Mouse (Mus musculus): Measurements from ENCODE around the gene Ttc6. TPM values are rescaled to one million over a fixed set of nuclear protein-coding genes. Genes with fewer than 3 reads are reported as not detected.

Gene Ttc6
- polyA plus RNA-seq (2015; fragmentation: Nextera tagmentation; extraction: Ambion mirVana), result 0.78 and 0.92 TPM in 2 replicates

DNA sequence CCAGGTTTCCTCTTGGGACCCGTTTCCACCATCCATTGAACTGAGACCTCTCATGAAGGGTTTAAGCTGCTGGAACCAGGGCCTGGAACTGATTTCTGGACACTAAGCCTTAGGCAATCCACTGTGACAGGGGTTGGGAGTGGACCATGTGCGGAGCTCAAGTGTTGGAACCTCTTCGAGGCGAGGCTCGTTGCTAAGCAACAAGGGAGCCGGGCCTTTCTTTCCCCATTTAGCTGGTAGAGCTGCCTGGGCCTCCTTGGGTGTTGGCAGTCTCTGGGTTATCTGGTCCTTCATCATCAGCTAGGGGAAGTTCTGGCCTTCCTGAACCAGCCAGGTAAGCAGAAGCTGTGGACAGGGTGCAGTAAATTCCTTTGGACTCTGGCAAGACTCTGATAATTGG is at the start of gene Ttc6:
Gene Ttc6, plus strand, starts transcription at position 205 of the 400 bp plus-strand sequence.
- no peaks in the 10 kb centered on the region for H3K4me1 ChIP-seq (replicated peaks)
- H3K4me2 ChIP-seq, result no peak within 1 kb of the TSS
- H3K27ac ChIP-seq (replicated peaks), result no peak within 1 kb of the TSS
- no peaks in the 10 kb centered on the region for H3K36me3 ChIP-seq
- no peak within 1 kb of the TSS for H3K4me3 ChIP-seq
- no peak for ATAC-seq (ENCODE audit: low FRiP score, low read depth)
- H3K9ac ChIP-seq, result no peak within 1 kb of the TSS
- no peaks in the 10 kb centered on the region for H3K27me3 ChIP-seq
- H3K9me3 ChIP-seq, result no peaks in the 10 kb centered on the region
- WGBS, result 60% methylated on average over 6 of the region's 6 CpGs

DNA sequence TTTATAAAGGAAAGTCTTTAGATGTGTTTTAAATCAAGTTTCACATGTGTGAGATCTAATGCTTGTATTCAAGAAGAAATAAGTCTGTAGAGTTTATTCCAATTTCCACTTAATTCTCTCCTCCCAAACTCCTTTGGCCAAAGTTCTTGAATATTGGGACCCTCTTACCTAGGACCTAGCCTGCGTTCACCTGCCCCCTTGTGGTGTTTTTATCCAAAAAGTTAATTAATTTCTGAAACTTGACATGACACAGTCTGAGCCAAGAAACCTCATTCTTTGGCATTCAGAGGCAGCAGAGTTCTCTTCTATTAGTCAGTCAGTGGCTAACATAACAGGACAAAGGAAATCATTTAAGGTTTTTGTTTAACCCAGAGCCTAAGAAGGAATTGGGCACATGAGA is 49.4 kb upstream of the Ttc6 start:
- Histone ChIP-seq H3K9ac (no peak overlapping the region), H3K4me2 (no peak overlapping the region), H3K27ac (replicated peaks) (no peak overlapping the region), H3K36me3 (no peaks in the 10 kb centered on the region), H3K4me1 (replicated peaks) (no peaks in the 10 kb centered on the region), H3K27me3 (no peaks in the 10 kb centered on the region), H3K9me3 (no peaks in the 10 kb centered on the region), H3K4me3 (no peak overlapping the region)
- no peak for ATAC-seq (ENCODE audit: low FRiP score, low read depth)
- WGBS, result 46% methylated on average over 1 of the region's 1 CpGs

DNA sequence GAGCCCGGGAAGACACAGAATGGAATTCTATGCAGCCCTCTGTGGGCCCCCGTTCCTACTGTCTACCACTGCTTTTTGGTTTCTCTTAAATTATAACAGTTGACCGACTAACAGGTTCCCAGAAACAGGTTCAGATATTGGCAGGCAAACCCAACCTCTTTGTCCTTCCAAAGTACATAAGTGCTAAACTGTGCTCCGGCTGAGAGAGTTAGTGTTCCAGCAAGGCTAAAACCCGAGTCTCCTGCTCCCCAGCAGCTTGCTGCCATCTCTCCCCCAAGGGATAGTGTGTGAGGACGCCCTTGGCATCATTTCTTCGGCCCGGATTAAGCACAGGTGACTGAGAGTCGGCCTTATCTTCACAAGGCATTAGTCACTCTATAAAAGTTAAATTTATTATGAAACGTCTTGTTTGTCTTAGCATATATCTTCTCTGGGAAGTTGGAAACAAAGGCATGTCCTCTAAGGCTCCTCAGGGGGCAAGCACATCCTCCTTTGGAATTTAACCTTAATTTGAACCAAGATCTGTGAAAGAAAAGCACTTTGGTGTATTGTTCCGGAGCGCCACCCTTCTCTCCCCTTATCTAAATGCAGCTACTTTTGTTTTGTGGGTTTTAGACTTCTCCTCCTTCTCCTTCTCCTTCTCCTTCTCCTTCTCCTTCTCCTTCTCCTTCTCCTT is 48.1 kb upstream of the Ttc6 start:
- no peak overlapping the region for H3K9ac ChIP-seq

DNA sequence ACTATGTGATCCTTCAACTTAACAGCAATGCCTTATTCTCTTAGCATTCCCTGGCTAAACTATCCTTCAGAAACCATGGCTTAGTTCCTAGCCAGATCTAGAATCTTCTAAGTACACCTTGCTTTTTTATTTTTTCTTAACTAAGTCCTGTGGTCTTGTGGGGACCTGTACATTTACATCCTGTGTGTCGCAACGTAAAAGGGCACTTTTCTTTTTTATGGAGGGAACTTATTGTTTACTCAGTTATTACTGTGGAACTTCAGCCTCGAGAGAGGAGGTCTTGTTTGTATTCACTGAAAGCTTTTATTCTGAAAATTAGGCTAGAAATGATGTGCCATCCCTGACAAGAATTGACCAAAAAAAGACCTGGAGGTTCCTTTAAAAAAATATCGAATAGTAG is 35.6 kb upstream of the Ttc6 start:
- Histone ChIP-seq H3K4me3 (no peak overlapping the region), H3K27me3 (peaks cover 36% of the 10 kb centered on the region), H3K4me1 (replicated peaks) (peaks cover 3% of the 10 kb centered on the region; the same call in 1 of the 2 replicates), H3K9me3 (no peaks in the 10 kb centered on the region), H3K9ac (no peak overlapping the region), H3K36me3 (no peaks in the 10 kb centered on the region), H3K4me2 (no peak overlapping the region), H3K27ac (replicated peaks) (no peak overlapping the region)
- 87% methylated on average over 4 of the region's 4 CpGs for WGBS
- ATAC-seq (ENCODE audit: low FRiP score, low read depth), result no peak

More for the DNA sequence above, 48.1 kb upstream of the Ttc6 start:
- Histone ChIP-seq H3K36me3 (no peaks in the 10 kb centered on the region), H3K4me3 (no peak overlapping the region), H3K27ac (replicated peaks) (no peak overlapping the region), H3K9me3 (no peaks in the 10 kb centered on the region), H3K4me2 (no peak overlapping the region), H3K27me3 (no peaks in the 10 kb centered on the region), H3K4me1 (replicated peaks) (no peaks in the 10 kb centered on the region)
- WGBS, result 44% methylated on average over 12 of the region's 12 CpGs
- ATAC-seq (ENCODE audit: low FRiP score, low read depth), result no peak

DNA sequence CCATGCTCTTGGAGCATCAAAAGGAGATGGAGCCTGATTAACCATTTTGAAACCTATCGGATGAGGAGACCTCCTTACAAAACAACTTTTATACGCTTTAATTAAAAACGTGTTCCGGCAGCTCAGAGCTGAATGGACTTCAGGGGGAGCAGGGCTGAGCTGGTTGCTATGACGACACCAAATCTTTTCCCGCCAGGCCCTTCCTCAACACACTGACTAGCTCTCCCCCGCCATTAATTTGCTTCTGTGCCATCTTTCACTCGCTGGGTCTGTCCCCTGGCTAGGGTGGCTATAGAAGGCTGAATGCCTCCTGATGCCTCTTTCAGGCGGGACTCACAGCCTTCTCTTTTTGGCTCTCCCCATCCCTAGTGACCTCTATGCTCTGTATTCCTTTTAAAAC is 33.4 kb upstream of the Ttc6 start:
- H3K4me3 ChIP-seq, result no peak overlapping the region
- no peak overlapping the region for H3K9ac ChIP-seq
- H3K4me2 ChIP-seq, result no peak overlapping the region
- 7% methylated on average over 9 of the region's 9 CpGs for WGBS
- ATAC-seq (ENCODE audit: low FRiP score, low read depth), result 0 out of 2 replicates have a peak, but pooled peaks have one; percentile 47
- no peaks in the 10 kb centered on the region for H3K9me3 ChIP-seq
- H3K27me3 ChIP-seq, result peaks cover 57% of the 10 kb centered on the region
- no peak overlapping the region for H3K27ac ChIP-seq (replicated peaks)
- H3K4me1 ChIP-seq (replicated peaks), result peaks cover 3% of the 10 kb centered on the region; the same call in 1 of the 2 replicates
- H3K36me3 ChIP-seq, result no peaks in the 10 kb centered on the region

DNA sequence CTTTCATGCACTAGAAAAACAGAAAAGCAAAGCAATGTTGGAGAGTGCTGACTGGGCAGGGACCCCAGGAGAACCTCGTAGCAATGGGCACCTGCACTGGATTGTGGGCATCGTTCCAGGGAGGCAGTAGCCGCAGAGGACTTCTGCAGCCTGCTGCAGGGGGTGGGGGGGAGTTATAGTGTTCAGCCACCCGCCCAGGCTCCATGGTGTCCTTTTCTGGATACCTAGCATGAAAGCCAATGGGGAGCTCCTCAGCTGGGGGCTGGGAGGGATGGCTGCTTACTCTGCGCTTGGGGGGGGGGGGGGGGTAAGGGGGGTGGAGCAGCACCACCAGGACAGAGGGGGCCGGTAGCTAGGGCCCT is 29.4 kb upstream of the Ttc6 start:
- peak; percentile 35; the same call in 1 of the 2 replicates for ATAC-seq (ENCODE audit: low FRiP score, low read depth)
- Histone ChIP-seq H3K4me1 (replicated peaks) (peaks cover 8% of the 10 kb centered on the region; the same call in 1 of the 2 replicates), H3K27me3 (peaks cover 80% of the 10 kb centered on the region), H3K27ac (replicated peaks) (no peak overlapping the region), H3K9me3 (no peaks in the 10 kb centered on the region), H3K4me2 (no peak overlapping the region), H3K9ac (no peak overlapping the region), H3K36me3 (no peaks in the 10 kb centered on the region), H3K4me3 (no peak overlapping the region)
- WGBS, result 0% methylated on average over 5 of the region's 6 CpGs

DNA sequence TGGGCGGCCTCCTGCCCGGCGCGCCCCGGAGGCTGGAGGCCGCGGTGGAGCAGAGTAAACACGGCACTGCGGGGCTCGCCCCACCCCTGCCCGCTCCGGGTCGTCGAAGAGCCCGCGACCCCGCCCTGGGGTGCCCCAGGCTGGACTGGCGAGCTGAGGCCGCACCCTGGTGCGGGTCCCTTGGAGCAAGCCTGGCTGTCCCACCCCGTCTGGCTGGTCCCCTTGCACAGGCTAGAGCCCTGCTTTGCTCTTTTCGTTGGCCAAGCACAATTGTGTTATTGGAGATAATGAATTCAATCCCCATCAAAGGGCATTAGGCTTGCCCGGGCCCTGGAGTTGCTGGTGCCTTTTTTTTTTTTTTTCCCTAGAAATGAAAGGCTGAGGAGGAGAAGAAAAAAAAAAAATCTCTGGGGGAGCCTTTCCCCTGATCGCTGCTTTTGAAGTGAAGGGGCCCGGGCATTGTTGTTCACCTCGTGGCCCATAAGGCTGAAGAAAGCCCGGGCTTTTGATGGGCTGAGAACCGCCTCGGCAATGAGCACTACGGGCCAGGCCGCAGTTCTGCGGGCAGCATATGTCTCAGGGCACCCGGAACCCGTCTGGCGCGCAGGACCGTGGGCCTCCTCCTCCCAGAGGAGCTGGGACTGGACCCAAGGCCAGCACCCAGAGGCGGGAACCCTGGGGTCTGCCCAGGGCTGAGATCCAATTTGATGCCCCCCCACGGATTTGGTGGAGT is 28.9 kb upstream of the Ttc6 start:
- no peak overlapping the region for H3K27ac ChIP-seq (replicated peaks)
- ATAC-seq (ENCODE audit: low FRiP score, low read depth), result peak; percentile 79
- H3K36me3 ChIP-seq, result no peaks in the 10 kb centered on the region
- H3K4me2 ChIP-seq, result no peak overlapping the region
- under 1% methylated on average over 38 of the region's 39 CpGs for WGBS
- no peak overlapping the region for H3K4me3 ChIP-seq
- H3K9me3 ChIP-seq, result no peaks in the 10 kb centered on the region
- no peak overlapping the region for H3K9ac ChIP-seq
- H3K4me1 ChIP-seq (replicated peaks), result peaks cover 8% of the 10 kb centered on the region; the same call in 1 of the 2 replicates
- H3K27me3 ChIP-seq, result peaks cover 82% of the 10 kb centered on the region

DNA sequence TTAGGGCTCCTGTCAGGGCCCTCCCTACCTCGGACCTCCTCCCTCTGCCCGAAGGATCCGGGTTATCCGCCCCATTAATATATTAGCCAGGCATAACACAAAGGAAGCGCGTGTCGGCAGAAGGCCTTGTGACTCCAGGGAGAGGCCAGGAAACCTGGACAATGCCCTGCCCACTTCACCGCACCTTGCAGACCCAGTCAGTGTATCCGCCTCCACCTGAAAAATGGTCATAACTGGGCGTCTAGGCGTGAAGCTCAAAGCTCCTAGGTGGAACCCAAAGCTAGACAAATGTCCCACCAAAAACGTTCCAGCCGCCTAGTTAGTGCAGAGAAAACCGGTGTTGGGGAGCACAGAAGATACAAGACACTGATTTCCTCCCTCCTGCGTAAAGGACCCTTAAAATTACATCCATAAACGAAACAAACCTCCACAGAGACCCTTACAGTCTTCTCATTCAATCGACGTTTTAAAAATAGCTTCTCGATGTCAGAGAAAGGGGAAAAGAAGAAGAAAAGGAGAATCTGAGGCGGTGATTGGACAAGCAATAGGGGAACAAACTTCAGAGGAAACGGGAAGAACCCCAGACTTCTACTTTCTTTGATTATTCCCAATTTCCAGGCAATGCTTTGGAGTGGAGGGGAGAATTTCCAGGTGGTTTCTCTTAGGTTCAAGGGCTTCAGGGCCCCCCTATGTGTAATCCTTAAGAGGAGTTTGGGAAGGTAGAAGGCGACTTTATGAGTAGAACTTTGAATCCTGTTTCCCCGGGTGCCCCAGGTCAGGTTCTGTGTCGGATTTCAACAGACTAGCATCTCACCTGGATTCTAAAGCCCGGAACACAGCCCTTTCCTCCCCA is 27.6 kb upstream of the Ttc6 start:
- no peaks in the 10 kb centered on the region for H3K9me3 ChIP-seq
- H3K27ac ChIP-seq (replicated peaks), result no peak overlapping the region
- no peak overlapping the region for H3K4me2 ChIP-seq
- ATAC-seq (ENCODE audit: low FRiP score, low read depth), result no peak
- 0 out of 2 replicates have a peak, but pooled peaks cover 5% of the 10 kb centered on the region for H3K4me1 ChIP-seq (replicated peaks)
- H3K36me3 ChIP-seq, result no peaks in the 10 kb centered on the region
- H3K4me3 ChIP-seq, result no peak overlapping the region
- WGBS, result 2% methylated on average over 25 of the region's 25 CpGs
- H3K9ac ChIP-seq, result no peak overlapping the region
- H3K27me3 ChIP-seq, result peaks cover 87% of the 10 kb centered on the region

DNA sequence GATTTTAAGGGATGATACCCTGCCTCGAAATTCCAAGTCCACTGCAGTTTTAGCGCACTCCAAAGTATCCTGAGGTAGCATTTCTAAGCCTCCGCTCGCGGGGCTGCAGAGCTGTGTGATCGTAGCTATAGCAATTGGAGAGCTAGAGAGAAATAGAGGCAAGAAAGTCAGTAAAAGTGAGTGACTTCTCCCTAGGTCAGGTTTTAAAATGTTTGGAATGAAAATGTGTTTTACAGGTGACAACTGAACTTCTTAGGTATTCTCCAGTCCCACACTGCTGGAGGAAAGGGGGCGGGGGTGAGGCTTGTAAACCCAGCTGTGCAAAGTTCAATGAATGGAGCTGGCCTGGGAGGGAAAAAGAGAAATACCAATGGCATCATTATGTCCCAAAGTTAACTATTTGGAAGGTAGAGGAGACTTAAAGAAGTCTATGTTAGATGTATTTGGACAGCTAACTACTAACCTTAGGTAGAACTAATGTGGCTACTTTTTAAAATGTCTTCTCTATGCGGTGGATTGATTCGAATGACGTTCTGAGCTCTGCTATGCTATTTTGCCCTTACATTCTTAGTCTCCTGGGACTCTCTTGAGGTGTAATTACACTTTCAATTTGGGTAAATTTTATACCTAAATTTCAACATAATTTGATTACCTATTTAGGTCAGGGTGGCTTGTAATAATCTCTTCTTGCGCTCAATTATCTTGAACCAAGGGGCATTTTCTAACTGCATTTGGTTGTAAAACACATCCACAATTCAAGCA is 26.8 kb upstream of the Ttc6 start:
- Histone ChIP-seq H3K36me3 (no peaks in the 10 kb centered on the region), H3K9me3 (no peaks in the 10 kb centered on the region), H3K27me3 (peaks cover 85% of the 10 kb centered on the region), H3K27ac (replicated peaks) (no peak overlapping the region), H3K4me2 (no peak overlapping the region), H3K9ac (no peak overlapping the region), H3K4me3 (no peak overlapping the region), H3K4me1 (replicated peaks) (0 out of 2 replicates have a peak, but pooled peaks cover 5% of the 10 kb centered on the region)
- ATAC-seq (ENCODE audit: low FRiP score, low read depth), result no peak
- 2% methylated on average over 11 of the region's 11 CpGs for WGBS

DNA sequence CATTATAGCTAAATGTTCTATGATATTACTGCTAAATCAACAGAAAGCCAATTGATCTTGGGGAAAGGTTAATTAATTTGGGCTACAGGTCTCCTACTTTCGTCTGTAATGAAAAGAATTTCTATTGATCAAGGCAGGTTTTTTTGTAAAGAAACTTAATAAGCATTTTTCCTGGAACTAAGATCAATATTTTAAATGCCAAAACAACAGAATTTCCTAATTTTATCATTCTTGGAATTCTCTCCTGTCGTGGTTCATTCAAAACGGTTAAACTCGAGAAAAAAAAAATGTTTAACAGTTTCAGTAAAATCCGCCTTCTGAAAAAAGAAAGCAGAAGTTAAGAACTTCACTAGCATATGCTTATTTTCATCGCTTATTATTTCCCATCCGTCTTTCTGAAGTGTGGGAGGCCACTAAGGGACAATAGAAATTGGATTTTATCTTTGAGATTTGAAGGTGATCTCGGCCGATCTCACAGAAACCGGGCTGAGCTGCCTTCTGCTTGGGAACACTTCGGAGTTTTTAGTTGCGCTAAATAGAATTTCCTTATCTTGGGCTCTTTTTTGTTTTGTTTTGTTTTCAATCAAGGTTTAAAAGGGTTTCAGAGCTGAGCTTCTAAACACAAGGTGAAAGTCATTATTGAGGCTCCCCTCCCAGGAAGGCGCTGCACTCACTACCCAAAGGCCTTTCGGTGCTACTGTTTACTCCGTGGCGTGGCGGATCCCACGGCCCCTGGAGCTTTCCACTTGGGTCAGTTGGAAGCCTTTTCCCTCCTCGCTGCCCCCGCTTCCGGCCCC is 25.9 kb upstream of the Ttc6 start:
- WGBS, result under 1% methylated on average over 21 of the region's 21 CpGs
- Histone ChIP-seq H3K36me3 (no peaks in the 10 kb centered on the region), H3K4me1 (replicated peaks) (0 out of 2 replicates have a peak, but pooled peaks cover 8% of the 10 kb centered on the region), H3K27ac (replicated peaks) (no peak overlapping the region), H3K4me3 (peak overlapping the region; percentile 13; the same call in 1 of the 2 replicates), H3K9me3 (no peaks in the 10 kb centered on the region), H3K27me3 (peaks cover 85% of the 10 kb centered on the region), H3K9ac (no peak overlapping the region), H3K4me2 (peak overlapping the region; percentile 41)
- no peak for ATAC-seq (ENCODE audit: low FRiP score, low read depth)
